Mouse (Mus musculus): Measurements from ENCODE around the gene Olfr523.

DNA sequence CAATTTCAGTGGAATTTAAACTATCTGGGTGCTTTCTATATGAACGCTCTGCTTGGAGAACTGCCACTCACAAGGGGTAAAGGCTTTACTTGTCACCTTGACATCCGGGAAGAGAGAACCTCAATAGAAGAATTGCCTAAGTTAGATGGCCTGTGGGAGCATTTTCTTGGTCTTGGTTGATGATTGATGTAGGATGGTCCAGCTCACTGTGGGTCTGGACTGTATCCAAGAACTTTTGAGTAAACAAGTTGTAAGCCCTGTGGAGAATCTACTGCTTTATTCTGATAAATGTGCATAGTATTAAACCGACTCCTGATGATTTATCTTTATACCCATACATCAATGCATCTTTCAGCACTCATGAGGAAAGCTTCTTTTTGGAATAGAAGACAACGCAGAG lies 3.6 kb upstream of the Olfr523 start:
- no peak for TF ChIP-seq CTCF (IDR thresholded peaks at IDR 0.05; ENCODE audit: extremely low read depth, insufficient read depth, low read length)
- no peak for TF ChIP-seq POLR2A (IDR thresholded peaks at IDR 0.05; ENCODE audit: extremely low read depth, insufficient read depth, low read length)
